Mouse (Mus musculus) liver, embryonic 16.5 days (tissue): Measurements from ENCODE around the gene BC061212. TPM values are rescaled to one million over a fixed set of nuclear protein-coding genes. Genes with fewer than 3 reads are reported as not detected.
"Not testable (repeated sequence)": the region's sequence is repeated elsewhere in the genome, so short reads cannot be mapped to it uniquely, and the experiment has no call there.

Experiments used
- ATAC-seq: fragments of 200-750 bp; cut with Nextera tagmentation; 2 replicates; pipeline ENCODE4 v1.8.0; 2017; ENCODE audit warnings: low read depth, mild to moderate bottlenecking, moderate number of reproducible peaks, moderate library complexity
- H3K27ac ChIP-seq: fragments of 300-500 bp; sonication (generic); 2 replicates; pipeline ENCODE4 v1.5.1; 2014; ENCODE audit warnings: mild to moderate bottlenecking, low read length
- H3K27me3 ChIP-seq: fragments of 300-500 bp; sonication (generic); 2 replicates; pipeline ENCODE4 v1.6.1; 2014; ENCODE audit warnings: low read depth, low read length, mixed read lengths; ENCODE audit not compliant: control insufficient read depth, insufficient read depth
- H3K36me3 ChIP-seq: fragments of 300-500 bp; sonication (generic); 2 replicates; pipeline ENCODE4 v1.6.1; 2014; ENCODE audit warnings: mild to moderate bottlenecking; ENCODE audit not compliant: control insufficient read depth, insufficient read depth
- H3K4me1 ChIP-seq: fragments of 300-500 bp; sonication (generic); 2 replicates; pipeline ENCODE4 v1.6.1; 2014; ENCODE audit warnings: low read depth, low read length, mixed read lengths; ENCODE audit not compliant: control insufficient read depth
- H3K4me2 ChIP-seq: fragments of 300-500 bp; sonication (generic); 2 replicates; pipeline ENCODE4 v1.6.1; 2014; ENCODE audit warnings: low read depth, low read length, mixed read lengths
- H3K4me3 ChIP-seq: fragments of 300-500 bp; sonication (generic); 2 replicates; pipeline ENCODE4 v1.5.1; 2014; ENCODE audit warnings: low read depth, mild to moderate bottlenecking, low read length
- H3K9ac ChIP-seq: fragments of 300-500 bp; sonication (generic); 2 replicates; pipeline ENCODE4 v1.6.1; 2014; ENCODE audit warnings: low read depth, low read length
- H3K9me3 ChIP-seq: fragments of 300-500 bp; sonication (generic); replicated peaks from 2 replicates; pipeline ENCODE4 v1.6.1; 2016; ENCODE audit warnings: low read length; ENCODE audit not compliant: control insufficient read depth
- WGBS: fragments of 180-500 bp; shearing (Covaris S2); extraction: QIAGEN DNeasy Blood & Tissue Kit; methylation state at CpG from one replicate; pipeline ENCODE4 v1.1.7; 2014; ENCODE audit not compliant: insufficient replicate concordance; 5-methylcytosine and 5-hydroxymethylcytosine counted together
- polyA plus RNA-seq: library from polyadenylated mRNA; unstranded; fragments of >200 nt; fragmentation: Nextera tagmentation; extraction: Ambion mirVana; gene quantifications from 2 replicates; pipeline ENCODE4 v1.2.1, GENCODE M21; 2015

The BC061212 gene
- polyA plus RNA-seq, result not detected in 2 replicates

GRCm38 (mm10) chr5:94070445-94070844, at the start of gene BC061212:
BC061212 (minus strand) TSS chr5:94070545.
- whole genome bisulfite sequencing, result no CpG with 5 or more reads among the region's 1 CpGs
- H3K27ac ChIP-seq, H3K4me1 ChIP-seq, H3K4me3 ChIP-seq, H3K4me2 ChIP-seq, H3K9me3 ChIP-seq, H3K27me3 ChIP-seq, ATAC-seq, H3K36me3 ChIP-seq, H3K9ac ChIP-seq: not testable (repeated sequence)

- H3K4me2 ChIP-seq, H3K27me3 ChIP-seq, H3K4me3 ChIP-seq, H3K36me3 ChIP-seq, ATAC-seq, H3K27ac ChIP-seq, H3K4me1 ChIP-seq, H3K9me3 ChIP-seq, H3K9ac ChIP-seq: not testable (repeated sequence)
- no CpG with 5 or more reads among the region's 3 CpGs for WGBS
These were observed 5.7 kb upstream of the BC061212 start, which contains the start of gene Gm6351 for GRCm38 (mm10) chr5:94076085-94076484. Gm6351 (plus strand) TSS chr5:94076385.

Other genes starting within 250 kb of the BC061212 start
- gene Gm7792, start 226.8 kb downstream of the BC061212 start, polyA plus RNA-seq, result not detected in 2 replicates
- not detected in 2 replicates for gene Gm16429, start 141.5 kb downstream of the BC061212 start, polyA plus RNA-seq
- gene Gm6351, start 5.8 kb upstream of the BC061212 start, polyA plus RNA-seq, result not detected in 2 replicates
- gene Gm3106, start 147.5 kb upstream of the BC061212 start, polyA plus RNA-seq, result not detected in 2 replicates
- not detected in 2 replicates for gene A430089I19Rik, start 236.3 kb upstream of the BC061212 start, polyA plus RNA-seq
- gene Gm6502, start 243.9 kb upstream of the BC061212 start, polyA plus RNA-seq, result not detected in 2 replicates